Comparison of ENCODE assay signal across 9 mouse cellular contexts in the genomic region with DNA sequence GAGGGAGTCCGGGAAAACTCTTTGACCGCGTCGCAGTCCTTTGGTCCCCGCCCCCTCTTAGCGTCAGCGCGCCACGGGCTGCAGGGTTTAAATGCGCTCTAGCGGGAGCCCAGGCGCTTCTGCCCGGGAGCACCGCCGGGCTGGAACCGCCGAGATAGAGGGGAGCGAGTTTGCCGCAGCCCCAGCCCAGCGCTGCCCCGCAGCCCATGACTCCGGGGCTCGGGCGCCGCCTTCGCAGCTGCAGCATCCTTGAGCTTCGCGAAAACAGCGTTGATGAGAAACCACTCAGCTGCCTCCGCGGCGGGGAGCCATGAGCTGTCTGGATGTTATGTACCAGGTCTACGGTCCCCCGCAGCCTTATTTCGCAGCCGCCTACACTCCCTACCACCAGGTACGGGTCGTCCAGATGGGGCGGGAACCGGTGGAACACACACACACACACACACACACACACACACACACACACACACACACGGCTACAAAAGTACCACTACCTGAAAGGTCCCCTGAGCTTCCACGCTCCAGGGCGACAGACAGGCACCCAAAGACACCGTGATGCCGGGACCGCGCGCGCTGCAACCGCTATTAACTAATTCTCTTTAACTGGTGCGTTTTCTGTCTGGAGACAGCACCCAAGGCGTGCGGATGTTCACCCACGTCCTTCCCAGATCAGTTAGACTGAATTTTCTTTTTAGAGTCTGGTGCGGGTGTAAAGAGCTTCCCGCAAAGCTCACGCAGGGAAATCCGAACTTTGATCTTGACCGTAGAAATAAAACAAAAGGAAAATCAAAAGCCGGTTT. TPM values are rescaled to one million over a fixed set of nuclear protein-coding genes. Genes with fewer than 3 reads are reported as not detected.
DNase-seq lines count a peak whose midpoint lies in the region; ATAC-seq and TF ChIP-seq lines count a peak whose summit lies in the region.
"Had no signal": no experiment of that assay in that cellular context is flagged by ENCODE, and none has a peak within 500 bp of the region (broad histone marks: within the 10 kb centered on the region; RNA-seq: fewer than 3 reads in every experiment).

A gene (plus strand): TSS at position 90 of the 800 bp plus-strand sequence.

- H3K9ac ChIP-seq in midbrain, embryonic 13.5 days (replicated peaks): peak within 1 kb of the TSS; percentile 60

- H3K36me3 ChIP-seq in embryonic facial prominence, embryonic 10.5 days (replicated peaks): no peaks in the 10 kb centered on the region
- no peaks in the 10 kb centered on the region for H3K36me3 ChIP-seq in midbrain, embryonic 13.5 days

- H3K9me3 ChIP-seq in embryonic facial prominence, embryonic 10.5 days: no peaks in the 10 kb centered on the region
- no peaks in the 10 kb centered on the region for H3K9me3 ChIP-seq in midbrain, embryonic 13.5 days

- H3K27ac ChIP-seq in layer of hippocampus, adult 2 months: no peak within 1 kb of the TSS
- H3K27ac ChIP-seq in embryonic facial prominence, embryonic 10.5 days (replicated peaks): peak within 1 kb of the TSS; percentile 67
- no peak within 1 kb of the TSS for H3K27ac ChIP-seq in midbrain, embryonic 13.5 days

- peak within 1 kb of the TSS; percentile 59 for H3K4me3 ChIP-seq in layer of hippocampus, adult 2 months
- H3K4me3 ChIP-seq in embryonic facial prominence, embryonic 10.5 days: peak within 1 kb of the TSS; percentile 64
- peak within 1 kb of the TSS; percentile 56 for H3K4me3 ChIP-seq in midbrain, embryonic 13.5 days (replicated peaks)

- TF ChIP-seq CTCF in layer of hippocampus, adult 2 months (conservative IDR thresholded peaks at IDR 0.05): no peak

- H3K27me3 ChIP-seq in embryonic facial prominence, embryonic 10.5 days (replicated peaks; ENCODE audit: low read depth, poor library complexity, severe bottlenecking): peaks cover 94% of the 10 kb centered on the region
- peaks cover 90% of the 10 kb centered on the region for H3K27me3 ChIP-seq in midbrain, embryonic 13.5 days

- under 1% methylated on average over 60 of the region's 60 CpGs for WGBS in embryonic facial prominence, embryonic 10.5 days
- WGBS in midbrain, embryonic 13.5 days: under 1% methylated on average over 50 of the region's 60 CpGs

- intact Hi-C loops in heart, postnatal 10 days (cut with DNase I): no loop called here
- intact Hi-C loops in left cerebral cortex, postnatal 25 days (cut with DNase I): loop anchor here (10.0 kb wide), 2 partner anchors 348 to 362 kb away; a partner anchor contains a TSS

- peak within 1 kb of the TSS; percentile 96 for H3K4me2 ChIP-seq in midbrain, embryonic 13.5 days (replicated peaks)

- H3K4me1 ChIP-seq in embryonic facial prominence, embryonic 10.5 days: peaks cover 26% of the 10 kb centered on the region
- H3K4me1 ChIP-seq in midbrain, embryonic 13.5 days (replicated peaks): peaks cover 27% of the 10 kb centered on the region

- peak; percentile 92 for ATAC-seq in midbrain, embryonic 13.5 days

- DNase-seq in layer of hippocampus, adult 2 months (ENCODE audit: low spot score in 2 of 2): no peak
- DNase-seq in layer of hippocampus, adult 11-12 months (ENCODE audit: low spot score): no peak
- peak; percentile 77 for DNase-seq in embryonic facial prominence, embryonic 10.5 days (ENCODE audit: low spot score)
- DNase-seq in heart, postnatal 10 days: peak; percentile 17 to 27
- DNase-seq in left cerebral cortex, postnatal 25 days (ENCODE audit: low spot score in 2 of 2): peak; percentile 37 to 47
- peak; percentile 10 for DNase-seq in testis, postnatal 14 days (ENCODE audit: low spot score)
- no peak for DNase-seq in spleen, adult 18-20 months

RNA-seq across cellular contexts. Expression of the gene that starts here (rescaled TPM):
- total RNA-seq in layer of hippocampus, adult 2 months (2021): not detected
- 10.1 and 12.8 TPM in 2 replicates for polyA plus RNA-seq in embryonic facial prominence, embryonic 10.5 days (2016; fragmentation: Nextera tagmentation; extraction: Ambion mirVana)
- not detected for total RNA-seq in heart, postnatal 10 days (2021)
- total RNA-seq in left cerebral cortex, postnatal 25 days (2021): not detected
- 0.65 and 1.4 TPM in 2 replicates for polyA plus RNA-seq in midbrain, embryonic 13.5 days (2015; fragmentation: Nextera tagmentation; extraction: Ambion mirVana)
- total RNA-seq: liver, adult 2 months had no signal
- polyA plus RNA-seq: liver, adult 2 months had no signal

Comparison
In these comparisons a context has a peak if more than half of its experiments do, and no peak if none do; other contexts are left out.
1. Peak in DNase-seq in heart, postnatal 10 days; RNA of the gene not detected or under 1 TPM.
2. Peak in DNase-seq in left cerebral cortex, postnatal 25 days; RNA of the gene not detected or under 1 TPM.
3. DNase-seq: peak in embryonic facial prominence, embryonic 10.5 days (single experiment) and testis, postnatal 14 days (single experiment); none in layer of hippocampus, adult 2 months (0 of 2), layer of hippocampus, adult 11-12 months (single experiment) and spleen, adult 18-20 months (0 of 2).
4. Peak in every context shown above with its lines, with median percentiles within 50 percentile points of each other: H3K4me3 ChIP-seq.